Mouse (Mus musculus) midbrain, embryonic 10.5 days (tissue): Measurements from ENCODE around the gene Mgat4e. TPM values are rescaled to one million over a fixed set of nuclear protein-coding genes. Genes with fewer than 3 reads are reported as not detected.

ENCODE experiments used
- DNase-seq: peaks from one replicate; pipeline ENCODE4 v3.0.0-alpha.2; 2017; ENCODE audit warnings: low spot score
- H3K27ac ChIP-seq: fragments of 300-500 bp; sonication (generic); replicated peaks from 2 replicates; pipeline ENCODE4 v1.5.1; 2016; ENCODE audit warnings: mild to moderate bottlenecking
- H3K27me3 ChIP-seq: fragments of 300-500 bp; sonication (generic); 2 replicates; pipeline ENCODE4 v1.6.1; 2016; ENCODE audit warnings: low read depth, mild to moderate bottlenecking; ENCODE audit not compliant: poor library complexity, severe bottlenecking
- H3K36me3 ChIP-seq: fragments of 300-500 bp; sonication (generic); 2 replicates; pipeline ENCODE4 v1.6.1; 2016; ENCODE audit warnings: mild to moderate bottlenecking, moderate library complexity
- H3K4me1 ChIP-seq: fragments of 300-500 bp; sonication (generic); 2 replicates; pipeline ENCODE4 v1.6.1; 2016
- H3K4me3 ChIP-seq: fragments of 300-500 bp; sonication (generic); 2 replicates; pipeline ENCODE4 v1.5.1; 2016; ENCODE audit warnings: mild to moderate bottlenecking, moderate library complexity
- H3K9me3 ChIP-seq: fragments of 300-500 bp; sonication (generic); replicated peaks from 2 replicates; pipeline ENCODE4 v1.6.1; 2016; ENCODE audit warnings: mild to moderate bottlenecking
- WGBS: fragments of 180-500 bp; shearing (Covaris S2); methylation state at CpG from one replicate; pipeline ENCODE4 v1.1.7; 2016; 5-methylcytosine and 5-hydroxymethylcytosine counted together
- polyA plus RNA-seq: library from polyadenylated mRNA; unstranded; fragments of >200 nt; fragmentation: Nextera tagmentation; extraction: Ambion mirVana; gene quantifications from 2 replicates; pipeline ENCODE4 v1.2.1, GENCODE M21; 2016

Gene Mgat4e
- not detected in 2 replicates for polyA plus RNA-seq

DNA sequence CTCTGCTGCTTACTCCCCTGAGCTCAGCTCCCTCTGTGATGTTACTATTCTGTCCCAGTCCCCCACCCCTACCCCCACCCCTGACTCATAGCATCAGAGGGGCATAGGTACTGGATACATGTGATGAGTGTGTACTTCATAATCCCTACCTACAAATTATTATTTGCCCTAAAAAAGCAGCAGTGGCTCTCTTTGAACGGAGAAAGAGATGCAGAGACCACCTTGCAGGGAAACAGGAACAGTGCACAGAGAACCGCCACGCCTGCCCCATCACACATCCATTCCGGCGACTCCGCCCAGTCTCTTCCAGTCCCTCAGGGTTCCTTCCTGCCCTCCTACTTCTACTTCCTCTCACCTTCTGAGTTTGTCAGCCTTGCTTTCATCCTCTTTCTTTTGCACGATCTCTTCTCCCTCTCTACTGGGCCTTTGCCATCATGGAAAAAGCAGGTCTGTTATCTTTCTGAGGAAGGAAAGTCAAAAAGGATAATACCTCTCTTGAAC lies at the start of gene Mgat4e:
Gene Mgat4e (minus strand): TSS at position 51 of the 501 bp plus-strand sequence.
- 63% methylated on average over 7 of the region's 7 CpGs for WGBS
- H3K4me3 ChIP-seq: no peak within 1 kb of the TSS
- no peak for DNase-seq

DNA sequence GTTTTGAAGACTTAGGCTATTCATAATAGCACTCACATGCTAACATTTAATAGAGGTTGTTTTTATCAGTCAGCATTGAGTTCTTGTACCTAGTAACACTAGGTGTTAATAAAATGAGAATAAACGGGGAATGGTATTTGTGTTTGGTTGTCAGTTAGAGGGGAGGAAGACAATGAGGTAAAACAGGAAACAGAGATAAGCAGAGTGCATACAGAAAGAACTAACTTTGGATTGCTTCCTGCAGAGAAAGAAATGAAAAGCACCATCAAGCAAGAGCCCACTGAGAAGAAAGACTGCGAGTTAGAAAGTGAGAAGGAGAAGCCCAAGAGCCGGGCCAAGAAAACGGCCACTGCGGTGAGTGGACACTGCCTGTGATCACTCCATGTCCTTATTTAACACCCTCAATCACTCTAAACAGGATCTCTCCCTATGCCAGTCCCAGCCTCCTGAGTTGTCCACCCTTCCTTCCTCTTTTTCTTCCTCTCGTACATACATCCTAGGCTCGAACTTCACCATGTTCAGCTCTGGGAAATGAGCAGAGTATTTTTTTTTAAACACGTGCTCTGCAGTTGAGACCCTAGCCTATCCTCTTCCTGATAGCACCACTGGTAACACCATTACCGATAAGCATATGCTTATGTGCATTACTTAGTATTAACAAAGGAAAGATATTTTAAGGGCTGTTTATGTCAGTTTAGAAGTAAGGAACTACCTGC lies 48.0 kb upstream of the Mgat4e start:
- Histone ChIP-seq H3K4me1 (no peaks in the 10 kb centered on the region), H3K27me3 (no peaks in the 10 kb centered on the region), H3K36me3 (peaks cover 98% of the 10 kb centered on the region), H3K9me3 (no peaks in the 10 kb centered on the region), H3K4me3 (no peak overlapping the region), H3K27ac (no peak overlapping the region)
- WGBS: 89% methylated on average over 9 of the region's 9 CpGs
- DNase-seq: no peak

More for the DNA sequence above, at the start of gene Mgat4e:
- Histone ChIP-seq H3K9me3 (peaks cover 9% of the 10 kb centered on the region; the same call in 1 of the 2 replicates), H3K27ac (no peak within 1 kb of the TSS), H3K4me1 (no peaks in the 10 kb centered on the region), H3K27me3 (peaks cover 3% of the 10 kb centered on the region; the same call in 1 of the 2 replicates), H3K36me3 (no peaks in the 10 kb centered on the region)

DNA sequence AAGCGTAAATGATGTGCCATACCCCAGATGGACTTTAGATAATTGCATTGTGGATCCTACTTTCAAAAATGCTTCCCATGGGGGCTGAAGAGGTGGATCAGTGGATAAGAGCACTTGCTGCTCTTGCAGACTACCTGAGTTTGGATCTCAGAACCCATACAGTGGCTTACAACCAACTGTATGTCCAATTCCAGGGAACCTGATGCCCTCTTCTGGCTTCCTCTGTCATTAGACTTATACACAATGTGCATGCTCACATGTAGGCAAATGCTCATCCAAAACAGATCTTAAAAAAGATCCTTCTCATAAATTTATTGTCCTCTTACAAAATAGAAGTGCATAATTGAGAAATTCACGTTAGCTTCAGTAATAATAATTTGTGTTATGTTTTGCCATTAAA lies 42.3 kb upstream of the Mgat4e start:
- no peak for DNase-seq

DNA sequence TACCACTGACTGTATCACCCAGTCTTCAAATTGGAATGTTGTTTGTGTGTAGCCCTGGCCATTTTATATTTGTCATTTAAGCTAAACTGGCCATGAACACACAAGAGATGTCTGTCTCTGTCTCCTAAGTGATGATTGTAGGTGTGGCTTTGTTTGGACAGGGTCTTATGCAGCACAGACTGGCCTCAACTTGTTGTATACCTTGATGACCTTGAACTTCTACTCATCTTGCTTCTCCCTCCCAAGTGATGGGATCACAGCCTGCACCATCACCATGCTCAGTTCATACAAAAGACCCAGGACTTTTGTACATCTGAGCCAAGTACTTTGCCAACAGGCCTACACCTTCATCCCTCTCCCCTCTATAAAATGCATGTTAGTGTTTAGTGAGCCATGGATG lies 40.2 kb upstream of the Mgat4e start:
- Histone ChIP-seq H3K27ac (no peak overlapping the region), H3K4me1 (no peaks in the 10 kb centered on the region), H3K27me3 (no peaks in the 10 kb centered on the region), H3K4me3 (no peak overlapping the region), H3K9me3 (no peaks in the 10 kb centered on the region), H3K36me3 (peaks cover 95% of the 10 kb centered on the region)
- DNase-seq: no peak

More for the DNA sequence above, 42.3 kb upstream of the Mgat4e start:
- no peaks in the 10 kb centered on the region for H3K27me3 ChIP-seq
- H3K27ac ChIP-seq: no peak overlapping the region
- peaks cover 95% of the 10 kb centered on the region for H3K36me3 ChIP-seq
- H3K4me3 ChIP-seq: no peak overlapping the region
- H3K4me1 ChIP-seq: no peaks in the 10 kb centered on the region
- WGBS: 92% methylated on average over 2 of the region's 2 CpGs
- no peaks in the 10 kb centered on the region for H3K9me3 ChIP-seq

DNA sequence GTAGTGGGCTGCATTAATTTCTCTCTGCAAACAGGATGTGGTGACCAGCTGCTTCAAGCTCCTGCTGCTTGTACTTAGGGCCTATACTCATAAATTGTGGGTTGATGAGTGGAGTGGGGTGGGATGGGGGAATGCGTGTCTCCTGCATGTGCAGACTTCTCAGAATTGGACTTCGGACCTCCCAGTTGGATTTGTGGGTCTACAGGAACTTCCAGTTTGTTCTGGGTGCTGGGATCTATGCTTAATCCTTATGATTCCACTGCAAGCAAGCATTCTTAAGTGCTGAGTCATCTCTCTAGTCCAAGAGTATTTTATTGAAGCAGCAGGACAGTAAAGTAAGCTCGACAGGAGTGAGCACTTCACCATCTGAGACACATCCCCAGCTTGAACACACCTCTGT lies 34.1 kb upstream of the Mgat4e start:
- Histone ChIP-seq H3K4me3 (no peak overlapping the region), H3K9me3 (no peaks in the 10 kb centered on the region), H3K36me3 (peaks cover 54% of the 10 kb centered on the region), H3K27me3 (no peaks in the 10 kb centered on the region), H3K27ac (no peak overlapping the region), H3K4me1 (0 out of 2 replicates have a peak, but pooled peaks cover 3% of the 10 kb centered on the region)
- 79% methylated on average over 3 of the region's 3 CpGs for WGBS
- DNase-seq: no peak

DNA sequence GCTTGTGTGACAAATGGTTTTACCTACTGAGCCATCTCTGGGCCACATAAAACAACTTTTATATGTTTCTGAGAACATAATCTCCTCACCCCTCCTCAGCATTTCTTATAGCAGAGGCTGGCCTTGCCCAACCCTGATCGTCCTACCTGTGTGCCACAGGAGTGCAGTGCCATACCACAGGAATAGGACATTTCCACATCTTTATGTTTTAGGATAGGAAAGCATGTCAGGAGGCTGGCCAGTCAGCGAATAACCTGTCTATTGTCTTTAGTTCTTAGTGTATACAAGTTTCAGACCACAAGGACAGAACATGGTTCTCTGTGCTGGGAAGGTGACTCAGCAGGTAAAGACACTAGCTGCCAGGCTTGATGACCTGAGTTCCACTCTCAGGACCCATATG lies 31.3 kb upstream of the Mgat4e start:
- no peaks in the 10 kb centered on the region for H3K27me3 ChIP-seq
- no peaks in the 10 kb centered on the region for H3K9me3 ChIP-seq
- 94% methylated on average over 2 of the region's 2 CpGs for WGBS
- H3K36me3 ChIP-seq: peaks cover 27% of the 10 kb centered on the region
- H3K4me1 ChIP-seq: 0 out of 2 replicates have a peak, but pooled peaks cover 3% of the 10 kb centered on the region
- no peak overlapping the region for H3K27ac ChIP-seq
- no peak overlapping the region for H3K4me3 ChIP-seq
- no peak for DNase-seq

DNA sequence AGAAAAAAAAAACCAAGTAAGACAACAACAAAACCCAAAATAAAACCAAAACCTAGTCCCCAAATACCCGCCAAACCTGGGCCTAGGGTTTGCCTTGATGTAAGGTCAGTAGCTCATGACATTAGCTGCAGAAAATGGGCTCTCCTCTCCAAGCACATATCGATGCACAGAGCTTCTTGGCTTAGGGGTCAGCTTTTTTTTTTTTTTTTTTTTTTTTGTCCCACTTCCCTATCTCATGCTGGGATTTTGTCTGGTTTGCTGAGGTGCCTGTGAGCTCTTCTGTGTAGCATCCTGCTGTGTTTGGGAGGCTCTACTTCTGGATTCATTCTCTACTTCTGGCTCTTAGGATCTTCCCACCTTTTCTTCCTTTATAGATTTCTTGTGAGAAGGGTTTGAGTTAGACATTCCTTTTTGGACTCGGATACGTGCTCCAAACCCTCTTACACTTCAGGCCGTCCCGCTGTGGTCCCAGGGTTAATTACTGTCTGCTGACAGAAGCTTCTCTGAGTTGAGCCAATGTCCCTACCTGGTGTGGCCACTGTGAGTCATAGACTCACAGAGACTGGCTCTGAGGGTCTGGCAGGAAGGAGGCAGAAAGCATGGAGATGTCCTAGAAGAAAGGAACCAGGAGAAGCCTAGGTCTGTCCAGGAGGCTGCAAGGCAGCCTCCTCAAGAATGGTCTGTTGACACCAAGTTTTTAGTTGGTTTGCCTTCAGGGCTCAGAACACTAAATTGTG lies 28.1 kb upstream of the Mgat4e start:
- no peak overlapping the region for H3K4me3 ChIP-seq
- peaks cover 6% of the 10 kb centered on the region; the same call in 1 of the 2 replicates for H3K36me3 ChIP-seq
- H3K9me3 ChIP-seq: no peaks in the 10 kb centered on the region
- DNase-seq: no peak
- no peaks in the 10 kb centered on the region for H3K27me3 ChIP-seq
- WGBS: 85% methylated on average over 6 of the region's 6 CpGs
- H3K4me1 ChIP-seq: 0 out of 2 replicates have a peak, but pooled peaks cover 3% of the 10 kb centered on the region
- no peak overlapping the region for H3K27ac ChIP-seq

DNA sequence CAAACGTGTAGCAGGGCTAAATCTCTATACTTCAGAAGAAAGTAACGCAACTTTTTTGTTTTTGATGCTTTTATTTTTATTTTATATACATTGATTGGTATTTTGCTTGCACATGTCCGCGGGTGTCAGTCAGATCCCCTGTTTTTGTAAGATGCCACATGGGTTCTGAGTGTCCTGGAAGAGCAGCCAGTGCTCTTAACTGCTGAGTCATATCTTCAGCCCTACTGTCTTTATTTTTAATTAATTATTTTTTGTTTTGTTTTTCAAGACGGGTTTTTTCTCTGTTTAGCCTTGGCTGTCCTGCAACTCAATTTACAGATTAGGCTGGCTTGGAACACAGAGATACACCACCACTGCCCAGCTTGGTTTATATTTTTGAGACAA lies 24.4 kb upstream of the Mgat4e start:
- WGBS: 79% methylated on average over 5 of the region's 5 CpGs
- Histone ChIP-seq H3K4me3 (no peak overlapping the region), H3K36me3 (no peaks in the 10 kb centered on the region), H3K4me1 (peaks cover 14% of the 10 kb centered on the region; the same call in 1 of the 2 replicates), H3K27me3 (no peaks in the 10 kb centered on the region), H3K27ac (no peak overlapping the region), H3K9me3 (no peaks in the 10 kb centered on the region)
- no peak for DNase-seq

DNA sequence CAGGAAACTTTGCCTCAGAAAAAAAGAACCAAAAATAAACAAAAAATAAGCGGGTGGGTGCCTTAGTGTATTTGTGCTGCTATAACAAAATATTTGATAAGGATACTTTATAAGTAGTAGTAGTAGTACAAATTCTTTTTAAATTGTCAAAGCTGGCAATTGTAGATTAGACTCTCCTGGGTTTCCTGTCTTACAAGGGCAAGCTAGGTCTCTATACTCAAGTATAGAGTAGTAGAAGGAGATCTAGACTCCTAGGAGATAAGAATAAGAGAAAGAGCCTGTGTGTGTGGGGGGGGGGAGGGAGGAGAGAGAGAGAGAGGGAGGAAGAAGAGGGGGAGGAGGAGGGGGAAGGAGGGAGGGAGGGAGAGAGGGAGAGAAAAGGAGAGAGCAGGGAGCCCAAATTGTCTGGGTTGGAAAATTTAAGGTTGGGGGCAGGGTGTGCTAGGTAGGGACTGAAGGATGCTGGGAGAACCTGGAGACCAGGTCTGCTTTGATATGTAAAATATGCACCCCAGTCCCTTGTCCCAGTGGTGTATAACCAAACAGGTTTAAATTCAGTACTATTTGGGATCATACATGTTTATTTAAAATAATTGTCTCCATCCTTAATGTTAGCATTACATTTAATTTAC lies 23.9 kb upstream of the Mgat4e start:
- Histone ChIP-seq H3K9me3 (no peaks in the 10 kb centered on the region), H3K4me3 (no peak overlapping the region), H3K27ac (no peak overlapping the region), H3K4me1 (peaks cover 14% of the 10 kb centered on the region; the same call in 1 of the 2 replicates), H3K36me3 (no peaks in the 10 kb centered on the region), H3K27me3 (no peaks in the 10 kb centered on the region)
- 73% methylated on average over 1 of the region's 1 CpGs for WGBS
- DNase-seq: no peak

DNA sequence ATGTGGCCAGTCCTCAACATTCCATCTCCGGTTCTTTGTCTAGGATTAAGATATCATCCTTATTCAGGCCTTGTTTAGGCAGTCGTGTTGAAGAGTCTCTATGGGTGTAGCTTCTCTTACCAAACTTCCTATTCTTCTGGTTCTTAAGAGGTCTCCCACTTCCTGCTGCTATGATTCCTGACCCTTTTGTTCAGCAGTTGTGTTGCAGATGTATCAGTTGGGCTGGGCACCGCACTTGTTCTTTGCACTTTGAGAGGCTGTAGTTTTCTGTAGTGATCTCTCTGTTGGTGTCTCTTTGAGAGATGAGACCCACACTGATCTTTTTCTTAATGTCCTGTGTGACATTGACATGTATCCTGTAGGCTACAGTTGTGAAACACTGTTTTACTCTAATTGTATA lies 21.1 kb upstream of the Mgat4e start:
- no peaks in the 10 kb centered on the region for H3K9me3 ChIP-seq
- peaks cover 25% of the 10 kb centered on the region for H3K4me1 ChIP-seq
- DNase-seq: no peak
- no peaks in the 10 kb centered on the region for H3K27me3 ChIP-seq
- H3K36me3 ChIP-seq: no peaks in the 10 kb centered on the region
- no peak overlapping the region for H3K4me3 ChIP-seq
- H3K27ac ChIP-seq: no peak overlapping the region
- WGBS: 57% methylated on average over 3 of the region's 3 CpGs

DNA sequence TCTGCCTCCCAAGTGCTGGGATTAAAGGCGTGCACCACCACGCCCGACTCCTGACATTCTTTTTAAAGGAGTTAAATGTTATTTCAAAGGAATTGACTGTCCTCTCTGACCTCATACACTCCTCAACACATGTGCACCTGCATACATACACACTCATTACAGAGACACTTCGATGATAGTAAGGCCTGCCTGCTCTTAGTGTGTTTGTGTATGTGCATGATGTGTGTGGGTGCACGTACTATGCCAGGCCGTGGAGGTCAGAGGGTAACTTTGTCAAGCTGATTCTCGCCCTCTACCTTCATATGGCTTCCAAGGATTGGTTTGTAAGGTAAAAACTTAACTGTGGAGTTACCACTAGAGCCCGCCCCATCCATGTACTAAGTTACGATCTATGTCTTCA lies 20.7 kb upstream of the Mgat4e start:
- peaks cover 27% of the 10 kb centered on the region for H3K4me1 ChIP-seq
- H3K27me3 ChIP-seq: no peaks in the 10 kb centered on the region
- H3K9me3 ChIP-seq: no peaks in the 10 kb centered on the region
- H3K4me3 ChIP-seq: no peak overlapping the region
- 87% methylated on average over 9 of the region's 9 CpGs for WGBS
- DNase-seq: no peak
- H3K36me3 ChIP-seq: no peaks in the 10 kb centered on the region
- H3K27ac ChIP-seq: no peak overlapping the region

DNA sequence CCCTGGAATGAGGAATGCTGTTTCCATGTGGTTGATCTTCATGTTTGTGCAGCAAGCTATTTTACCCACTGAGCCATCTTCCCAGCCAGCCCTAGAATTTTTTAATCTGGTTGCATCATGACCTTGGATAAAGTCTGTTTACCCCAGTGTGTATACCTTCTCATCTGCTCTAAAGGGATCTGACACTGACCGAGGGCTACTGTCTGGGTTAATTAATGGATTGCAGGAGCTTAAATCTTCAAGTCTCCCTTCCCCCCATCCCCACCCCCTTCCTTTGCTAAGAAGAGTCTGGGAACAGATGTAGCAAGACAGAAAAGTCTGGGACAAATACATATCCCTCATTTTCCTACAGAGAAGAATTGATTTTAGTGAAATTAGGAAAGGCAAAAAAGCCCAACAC lies 18.0 kb upstream of the Mgat4e start:
- no peak for DNase-seq
- no peaks in the 10 kb centered on the region for H3K36me3 ChIP-seq
- 48% methylated on average over 1 of the region's 1 CpGs for WGBS
- no peak overlapping the region for H3K27ac ChIP-seq
- H3K4me1 ChIP-seq: peaks cover 36% of the 10 kb centered on the region
- H3K4me3 ChIP-seq: no peak overlapping the region
- no peaks in the 10 kb centered on the region for H3K27me3 ChIP-seq
- H3K9me3 ChIP-seq: no peaks in the 10 kb centered on the region
